Mouse (Mus musculus) CD4-positive, CD25-positive, alpha-beta regulatory T cell, adult 2 months (primary cell): ENCODE measurements at regions not wholly inside any gene's neighbourhood (a gene's known extent, or its start where the extent isn't known, plus 50 kb on each side); places are given as distances from the start of the nearest gene placed in this dataset.

Experiments
- DNase-seq: peaks from one replicate; pipeline ENCODE4 v3.0.0-alpha.2; 2012; ENCODE audit warnings: low read depth, low spot score

GRCm38 (mm10) chr16:78877941-78878340 lies 52.8 kb upstream of the Chodl start:
- peak; percentile 48 for DNase-seq

- no peak for DNase-seq
These were observed 71.7 kb upstream of the Chodl start for GRCm38 (mm10) chr16:78859006-78859405.

GRCm38 (mm10) chr16:78830957-78831356 lies 99.8 kb upstream of the Chodl start:
- no peak for DNase-seq

GRCm38 (mm10) chr16:78827739-78828138 lies 103.0 kb upstream of the Chodl start:
- DNase-seq, result no peak

- no peak for DNase-seq
These were observed 140.7 kb upstream of the Chodl start for GRCm38 (mm10) chr16:78790064-78790463.

GRCm38 (mm10) chr16:78759226-78759625 lies 171.5 kb upstream of the Chodl start:
- DNase-seq, result no peak

- no peak for DNase-seq
These were observed 161.4 kb upstream of the D16Ertd472e start for GRCm38 (mm10) chr16:78737902-78738301.

GRCm38 (mm10) chr16:78730583-78731501 lies 154.3 kb upstream of the D16Ertd472e start:
- no peak for DNase-seq

- DNase-seq, result no peak
These were observed 149.0 kb upstream of the D16Ertd472e start for GRCm38 (mm10) chr16:78725541-78725940.

- no peak for DNase-seq
These were observed 133.4 kb upstream of the D16Ertd472e start for GRCm38 (mm10) chr16:78709943-78710342.

GRCm38 (mm10) chr16:78707566-78707965 lies 131.1 kb upstream of the D16Ertd472e start:
- DNase-seq, result no peak

- DNase-seq, result no peak
These were observed 130.7 kb upstream of the D16Ertd472e start for GRCm38 (mm10) chr16:78707165-78707564.

- DNase-seq, result no peak
These were observed 121.2 kb upstream of the D16Ertd472e start for GRCm38 (mm10) chr16:78697514-78698209.

GRCm38 (mm10) chr16:78688251-78688650 lies 111.7 kb upstream of the D16Ertd472e start:
- no peak for DNase-seq

- DNase-seq, result no peak
These were observed 108.7 kb upstream of the D16Ertd472e start for GRCm38 (mm10) chr16:78685160-78685559.

- no peak for DNase-seq
These were observed 107.5 kb upstream of the D16Ertd472e start for GRCm38 (mm10) chr16:78684031-78684430.

- no peak for DNase-seq
These were observed 84.6 kb upstream of the D16Ertd472e start for GRCm38 (mm10) chr16:78661126-78661525.

- DNase-seq, result peak; percentile 45
These were observed 68.2 kb upstream of the D16Ertd472e start for GRCm38 (mm10) chr16:78644710-78645109.

- no peak for DNase-seq
These were observed 65.2 kb upstream of the D16Ertd472e start for GRCm38 (mm10) chr16:78641717-78642116.

GRCm38 (mm10) chr16:78641205-78641604 lies 64.7 kb upstream of the D16Ertd472e start:
- DNase-seq, result no peak

GRCm38 (mm10) chr16:78637452-78637851 lies 60.9 kb upstream of the D16Ertd472e start:
- DNase-seq, result no peak

GRCm38 (mm10) chr16:78637015-78637414 lies 60.5 kb upstream of the D16Ertd472e start:
- peak; percentile 61 for DNase-seq

GRCm38 (mm10) chr16:78635774-78636173 lies 59.3 kb upstream of the D16Ertd472e start:
- no peak for DNase-seq
